Mouse (Mus musculus): Measurements from ENCODE around the gene Glis2.

- TF ChIP-seq CTCF (IDR thresholded peaks at IDR 0.05; ENCODE audit: borderline replicate concordance, extremely low read depth, insufficient read depth, insufficient read length) (no peak), POLR2A (IDR thresholded peaks at IDR 0.05; ENCODE audit: borderline replicate concordance, extremely low read depth, insufficient read depth, insufficient read length, poor library complexity, severe bottlenecking) (no peak)
Measured at GRCm38 (mm10) chr16:4615297-4615696, 20.8 kb downstream of the Glis2 start.
